Mouse (Mus musculus) lung, embryonic 14.5 days (tissue): ENCODE results near the gene Gm45021. TPM values are rescaled to one million over a fixed set of nuclear protein-coding genes. Genes with fewer than 3 reads are reported as not detected.

Source experiments
- ATAC-seq: fragments of 200-750 bp; cut with Nextera tagmentation; 2 replicates; pipeline ENCODE4 v1.8.0; 2017; ENCODE audit warnings: mild to moderate bottlenecking, moderate TSS enrichment, moderate library complexity; ENCODE audit not compliant: insufficient read depth
- DNase-seq: peaks from one replicate; pipeline ENCODE4 v3.0.0-alpha.2; 2015
- H3K27ac ChIP-seq: fragments of 300-500 bp; sonication (generic); 2 replicates; pipeline ENCODE4 v1.5.1; 2014; ENCODE audit warnings: low read depth, mild to moderate bottlenecking, moderate library complexity
- H3K27me3 ChIP-seq: fragments of 300-500 bp; sonication (generic); 2 replicates; pipeline ENCODE4 v1.6.1; 2014; ENCODE audit warnings: low read length, control low read depth; ENCODE audit not compliant: insufficient read depth
- H3K36me3 ChIP-seq: fragments of 300-500 bp; sonication (generic); 2 replicates; pipeline ENCODE4 v1.6.1; 2014; ENCODE audit warnings: control low read depth; ENCODE audit not compliant: insufficient read depth
- H3K4me1 ChIP-seq: fragments of 300-500 bp; sonication (generic); 2 replicates; pipeline ENCODE4 v1.6.1; 2014; ENCODE audit warnings: antibody characterized with exemption, control low read depth; ENCODE audit not compliant: insufficient read depth
- H3K4me2 ChIP-seq: fragments of 300-500 bp; sonication (generic); 2 replicates; pipeline ENCODE4 v1.6.1; 2014; ENCODE audit warnings: mild to moderate bottlenecking
- H3K4me3 ChIP-seq: fragments of 300-500 bp; sonication (generic); 2 replicates; pipeline ENCODE4 v1.5.1; 2014; ENCODE audit warnings: low read depth, low read length
- H3K9ac ChIP-seq: fragments of 300-500 bp; sonication (generic); 2 replicates; pipeline ENCODE4 v1.6.1; 2014
- H3K9me3 ChIP-seq: fragments of 300-500 bp; sonication (generic); 2 replicates; pipeline ENCODE4 v1.6.1; 2016; ENCODE audit warnings: low read depth, low read length, control low read depth
- CTCF ChIP-seq: IDR thresholded peaks from 2 replicates; pipeline ENCODE4 v1.5.1; 2016; ENCODE audit warnings: antibody characterized with exemption, low read depth
- WGBS: fragments of 180-500 bp; shearing (Covaris S2); extraction: QIAGEN DNeasy Blood & Tissue Kit; methylation state at CpG from one replicate; pipeline ENCODE4 v1.1.7; 2014; 5-methylcytosine and 5-hydroxymethylcytosine counted together
- polyA plus RNA-seq: library from polyadenylated mRNA; unstranded; fragments of >200 nt; fragmentation: Nextera tagmentation; extraction: Ambion mirVana; gene quantifications from 2 replicates; pipeline ENCODE4 v1.2.1, GENCODE M21; 2014

The Gm45021 gene
- polyA plus RNA-seq, 1 experiment from 2014 or later = not detected

DNA sequence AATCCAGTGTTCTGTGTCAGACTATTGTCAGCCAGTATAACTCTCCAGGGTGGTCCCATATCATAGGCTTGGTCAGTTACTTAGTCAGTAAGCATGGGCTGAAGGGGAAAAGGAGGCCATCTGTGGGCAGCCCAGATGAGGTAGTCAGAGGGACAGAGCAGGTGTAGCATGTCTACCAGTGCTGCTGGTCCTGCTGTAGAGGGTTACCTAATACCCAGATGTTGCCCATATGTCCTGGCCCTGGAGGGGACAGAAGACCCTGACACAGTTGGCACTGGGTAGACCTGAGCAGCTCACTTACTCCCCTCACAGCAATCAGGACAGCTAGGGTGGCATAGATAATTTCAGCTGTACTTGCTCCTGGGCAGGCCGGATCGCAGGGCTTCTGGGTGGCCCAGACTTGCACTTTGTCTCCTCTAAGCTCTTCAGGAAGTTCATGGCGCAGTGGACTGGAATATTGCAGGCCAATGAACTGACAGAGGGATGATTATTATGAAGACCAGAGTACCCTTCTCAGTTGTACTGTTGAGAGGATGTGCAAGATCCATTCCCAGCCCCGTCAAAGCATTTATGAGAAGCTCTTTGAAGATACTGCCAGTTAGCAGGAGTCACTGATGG lies 23.6 kb upstream of the Gm45021 start:
- Histone ChIP-seq H3K4me3 (no peak overlapping the region), H3K4me2 (no peak overlapping the region), H3K4me1 (peaks cover 7% of the 10 kb centered on the region; the same call in 1 of the 2 replicates), H3K27ac (no peak overlapping the region), H3K9ac (no peak overlapping the region), H3K9me3 (no peaks in the 10 kb centered on the region), H3K27me3 (no peaks in the 10 kb centered on the region), H3K36me3 (no peaks in the 10 kb centered on the region; the same call in 1 of the 2 replicates)
- DNase-seq (no peak), ATAC-seq (no peak)
- no peak for TF ChIP-seq CTCF
- 82% methylated on average over 4 of the region's 4 CpGs for WGBS

DNA sequence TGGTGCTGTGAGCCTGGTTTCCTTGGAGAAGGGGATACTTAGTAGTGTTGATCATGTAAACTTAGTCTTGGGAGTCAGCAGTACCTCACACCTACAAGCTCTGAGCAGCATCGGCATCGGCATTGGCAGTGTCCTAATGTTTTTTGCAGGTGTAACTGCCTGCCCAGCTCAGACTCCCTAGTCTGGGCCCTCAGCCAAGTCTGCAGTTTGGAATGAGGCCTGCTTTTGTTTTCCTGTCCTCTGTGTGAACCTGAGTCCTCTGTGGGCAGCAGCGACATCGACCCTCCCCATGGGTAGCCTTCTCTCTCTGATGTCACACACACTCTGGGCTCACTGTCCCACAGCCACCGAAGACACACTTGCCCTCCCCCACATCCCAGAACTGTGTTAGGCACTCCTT lies 23.1 kb upstream of the Gm45021 start:
- Histone ChIP-seq H3K4me3 (no peak overlapping the region), H3K27ac (no peak overlapping the region; the same call in 1 of the 2 replicates), H3K4me1 (peaks cover 7% of the 10 kb centered on the region; the same call in 1 of the 2 replicates), H3K4me2 (no peak overlapping the region), H3K9me3 (no peaks in the 10 kb centered on the region), H3K27me3 (no peaks in the 10 kb centered on the region), H3K36me3 (no peaks in the 10 kb centered on the region; the same call in 1 of the 2 replicates), H3K9ac (no peak overlapping the region)
- ATAC-seq = peak; percentile 74
- no peak for TF ChIP-seq CTCF
- peak; percentile 75 for DNase-seq
- 26% methylated on average over 5 of the region's 5 CpGs for WGBS

DNA sequence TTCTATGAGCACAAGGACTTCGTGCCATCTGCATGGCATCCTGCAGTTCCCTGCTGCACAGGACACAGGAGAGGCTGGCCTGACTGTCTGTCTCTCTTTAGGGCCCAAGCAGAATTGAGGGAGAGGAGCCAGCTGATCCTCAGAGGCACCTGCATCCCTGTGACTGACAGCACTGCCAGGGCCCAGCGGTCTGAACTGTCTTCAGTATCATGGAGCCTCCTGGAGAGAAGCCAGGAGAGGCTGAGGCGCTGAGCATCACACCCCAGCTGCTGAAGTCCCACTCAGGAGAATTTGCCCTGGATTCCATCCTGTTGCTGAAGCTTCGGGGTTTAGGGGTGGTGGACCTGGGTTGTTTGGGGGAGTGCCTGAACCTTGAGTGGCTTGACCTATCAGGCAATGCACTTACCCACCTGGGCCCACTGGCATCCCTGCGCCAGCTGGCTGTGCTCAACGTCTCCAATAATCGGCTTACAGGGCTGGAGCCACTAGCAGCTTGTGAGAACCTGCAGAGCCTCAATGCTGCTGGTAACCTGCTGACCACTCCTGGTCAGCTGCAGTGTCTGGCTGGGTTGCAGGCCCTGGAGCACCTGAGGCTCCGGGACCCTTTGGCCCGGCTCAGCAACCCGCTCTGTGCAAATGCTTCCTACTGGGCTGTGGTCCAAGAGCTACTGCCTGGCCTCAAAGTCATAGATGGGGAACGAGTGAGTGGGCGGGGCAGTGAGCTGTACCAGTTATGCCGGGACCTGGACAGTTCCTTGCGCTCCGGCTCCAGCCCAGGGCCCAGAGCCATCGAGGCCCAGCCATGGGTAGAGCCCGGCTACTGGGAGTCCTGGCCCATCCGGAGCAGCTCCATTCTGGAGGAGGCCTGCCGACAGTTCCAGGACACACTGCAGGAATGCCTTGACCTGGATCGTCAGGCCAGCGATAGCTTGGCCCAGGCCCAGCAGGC lies 21.1 kb upstream of the Gm45021 start:
- peak; percentile 62 for DNase-seq
- Histone ChIP-seq H3K4me2 (peak overlapping the region; percentile 33; the same call in 1 of the 2 replicates), H3K4me3 (no peak overlapping the region), H3K9me3 (no peaks in the 10 kb centered on the region), H3K9ac (no peak overlapping the region), H3K27me3 (no peaks in the 10 kb centered on the region), H3K36me3 (no peaks in the 10 kb centered on the region; the same call in 1 of the 2 replicates), H3K4me1 (peaks cover 18% of the 10 kb centered on the region; the same call in 1 of the 2 replicates), H3K27ac (no peak overlapping the region)
- TF ChIP-seq CTCF = no peak
- peak; percentile 28 for ATAC-seq
- WGBS = 60% methylated on average over 21 of the region's 21 CpGs

DNA sequence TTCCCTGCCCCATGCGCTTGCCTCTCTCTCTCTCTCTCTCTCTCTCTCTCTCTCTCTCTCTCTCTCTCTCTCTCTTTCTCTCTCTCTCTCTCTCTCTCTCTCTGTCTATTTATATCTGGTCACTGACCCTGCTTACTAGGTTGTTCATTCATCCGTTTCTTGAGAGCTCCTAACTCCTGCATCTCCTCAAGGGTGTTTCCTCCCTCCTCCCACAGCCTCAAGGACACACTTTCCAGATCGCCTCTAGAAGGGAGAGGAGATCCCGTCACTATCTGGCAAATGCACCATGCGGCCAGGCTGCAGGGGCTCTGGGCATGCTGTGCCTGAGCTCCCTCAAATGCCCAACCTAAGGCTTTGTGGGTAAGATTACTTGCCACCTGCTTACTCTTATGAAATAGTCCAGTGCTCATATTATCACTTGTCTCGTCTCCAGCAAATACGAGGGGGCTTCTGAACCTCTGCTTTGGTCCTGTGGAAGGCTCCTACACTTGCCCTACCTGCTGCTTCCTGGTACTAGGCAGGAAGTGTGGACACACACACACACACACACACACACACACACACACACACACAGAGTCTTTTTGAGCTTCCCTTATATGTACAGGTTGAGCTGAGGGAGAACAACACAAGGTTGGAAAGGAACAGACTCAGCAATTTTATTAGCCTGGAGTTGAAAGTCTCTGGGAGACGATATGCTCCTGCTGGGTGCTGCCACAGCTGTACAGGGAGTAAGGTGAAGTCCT lies 20.2 kb upstream of the Gm45021 start:
- Histone ChIP-seq H3K4me2 (no peak overlapping the region), H3K4me3 (no peak overlapping the region), H3K36me3 (no peaks in the 10 kb centered on the region), H3K27ac (no peak overlapping the region), H3K9me3 (no peaks in the 10 kb centered on the region), H3K4me1 (peaks cover 18% of the 10 kb centered on the region; the same call in 1 of the 2 replicates), H3K9ac (no peak overlapping the region), H3K27me3 (no peaks in the 10 kb centered on the region)
- 76% methylated on average over 8 of the region's 8 CpGs for WGBS
- no peak for DNase-seq
- no peak for TF ChIP-seq CTCF
- no peak for ATAC-seq

DNA sequence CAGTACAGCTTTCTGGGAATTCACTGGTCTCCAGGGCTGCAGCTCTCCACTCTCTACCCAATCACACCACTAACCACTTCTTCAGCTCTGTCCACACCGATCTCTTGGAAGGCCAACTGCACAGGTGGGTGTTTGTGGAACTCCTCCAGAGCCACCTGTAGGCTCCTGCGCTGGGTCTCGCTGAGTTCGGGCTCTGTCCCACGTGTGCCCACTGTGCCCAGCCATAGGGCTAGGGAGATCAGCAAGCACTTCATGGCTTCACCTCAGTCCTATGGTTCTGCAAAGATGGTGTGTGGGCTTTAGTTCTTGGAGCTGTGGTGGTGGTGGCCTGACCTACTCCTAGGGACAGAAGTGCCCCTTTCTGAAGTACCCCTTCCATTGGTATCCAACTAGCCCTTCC lies 17.4 kb upstream of the Gm45021 start:
- Histone ChIP-seq H3K9ac (peak overlapping the region; percentile 9; the same call in 1 of the 2 replicates), H3K27me3 (no peaks in the 10 kb centered on the region), H3K9me3 (no peaks in the 10 kb centered on the region), H3K4me3 (0 out of 2 replicates have a peak overlapping the region, but pooled peaks have one; percentile 11), H3K36me3 (no peaks in the 10 kb centered on the region), H3K27ac (peak overlapping the region; percentile 81; the same call in 1 of the 2 replicates), H3K4me1 (peaks cover 11% of the 10 kb centered on the region; the same call in 1 of the 2 replicates), H3K4me2 (peak overlapping the region; percentile 43)
- no peak for ATAC-seq
- 87% methylated on average over 5 of the region's 5 CpGs for WGBS
- TF ChIP-seq CTCF = no peak
- DNase-seq = no peak

DNA sequence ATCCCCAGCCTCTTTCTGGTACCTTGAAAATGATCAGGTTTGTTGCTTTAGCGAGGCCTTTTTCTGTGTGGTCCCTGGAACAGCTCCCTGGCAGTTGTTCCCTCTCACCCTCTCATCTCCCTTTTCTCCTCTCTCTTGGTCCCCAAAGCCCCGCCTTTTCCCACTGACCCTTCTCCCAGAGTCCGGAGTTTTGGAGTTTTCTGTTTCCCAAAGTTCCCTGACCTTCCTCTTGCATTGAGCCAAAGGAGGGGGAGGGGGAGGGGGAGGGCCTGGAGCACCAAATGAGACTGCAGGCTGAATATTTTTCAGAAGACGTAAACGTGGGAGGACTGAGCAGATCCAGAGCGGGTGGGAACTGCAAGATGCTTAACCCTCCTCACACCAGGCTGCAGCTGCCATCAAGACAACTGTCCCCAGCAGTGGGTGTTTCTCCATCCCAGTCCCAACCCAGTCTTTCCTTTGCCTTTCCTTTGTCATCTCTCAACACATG lies 16.8 kb upstream of the Gm45021 start, which contains the start of gene Rarres2:
TSS of gene Rarres2 (minus strand) at position 218 of the 490 bp plus-strand sequence.
- no peaks in the 10 kb centered on the region for H3K27me3 ChIP-seq
- 13% methylated on average over 6 of the region's 6 CpGs for WGBS
- no peak for TF ChIP-seq CTCF

More for the DNA sequence above, 16.8 kb upstream of the Gm45021 start, which contains the start of gene Rarres2:
- Histone ChIP-seq H3K9me3 (no peaks in the 10 kb centered on the region), H3K4me1 (peaks cover 11% of the 10 kb centered on the region; the same call in 1 of the 2 replicates), H3K9ac (peak within 1 kb of the TSS; percentile 9; the same call in 1 of the 2 replicates), H3K36me3 (no peaks in the 10 kb centered on the region), H3K4me2 (peak within 1 kb of the TSS; percentile 43), H3K4me3 (0 out of 2 replicates have a peak within 1 kb of the TSS, but pooled peaks have one; percentile 11), H3K27ac (peak within 1 kb of the TSS; percentile 81)
- DNase-seq (peak; percentile 73), ATAC-seq (peak; percentile 73)
